Comparison of ENCODE assay signal across 18 mouse cellular contexts in genomic region chr19:60915236-60915635, GRCm38 (mm10). TPM values are rescaled to one million over a fixed set of nuclear protein-coding genes. Genes with fewer than 3 reads are reported as not detected.
DNase-seq lines count a peak whose midpoint lies in the region.
"Had no signal": no experiment of that assay in that cellular context is flagged by ENCODE, and none has a peak within 500 bp of the region (broad histone marks: within the 10 kb centered on the region; RNA-seq: fewer than 3 reads in every experiment).

No protein-coding gene starts in this region.

- H3K27me3 ChIP-seq in heart, embryonic 10.5 days (ENCODE audit: insufficient read depth, poor library complexity, severe bottlenecking) = no peaks in the 10 kb centered on the region
- H3K27me3 ChIP-seq: forebrain, embryonic 12.5 days; intestine, embryonic 15.5 days; liver, embryonic 12.5 days had no signal

- WGBS in heart, embryonic 10.5 days = 17% methylated on average over 4 of the region's 4 CpGs

- peak; percentile 78 for DNase-seq in adrenal gland, adult 2 months
- no peak for DNase-seq in adrenal gland, postnatal 4 days (ENCODE audit: low spot score in 2 of 2)
- DNase-seq in lung, postnatal 36 days = peak; percentile 48
- no peak for DNase-seq in lung, postnatal 25 days (ENCODE audit: low spot score)
- no peak for DNase-seq in heart, embryonic 10.5 days (ENCODE audit: low spot score)
- peak; percentile 38 to 40 for DNase-seq in heart, postnatal 10 days
- no peak for DNase-seq in spleen, postnatal 36 days (ENCODE audit: low spot score in 2 of 2)
- DNase-seq in thymus, postnatal 25 days = no peak
- DNase-seq: cerebellum, postnatal 36 days; gastrocnemius, postnatal 25 days; thymus, postnatal 4 days had no signal

- H3K36me3 ChIP-seq in heart, embryonic 10.5 days = no peaks in the 10 kb centered on the region
- H3K36me3 ChIP-seq: forebrain, embryonic 12.5 days; intestine, embryonic 15.5 days; liver, embryonic 12.5 days had no signal

- H3K4me3 ChIP-seq in heart, embryonic 10.5 days = no peak overlapping the region
- H3K4me3 ChIP-seq: forebrain, embryonic 12.5 days; intestine, embryonic 15.5 days; layer of hippocampus, adult 2 months; liver, embryonic 12.5 days had no signal

- intact Hi-C loops in heart, postnatal 10 days (cut with DNase I) = loop anchor here (2.0 kb wide), 1 partner anchor 30 kb away; no protein-coding TSS in a partner anchor

- peak overlapping the region; percentile 73; the same call in 1 of the 2 replicates for H3K27ac ChIP-seq in heart, embryonic 10.5 days
- H3K27ac ChIP-seq: forebrain, embryonic 12.5 days; hindbrain, embryonic 14.5 days; intestine, embryonic 15.5 days; kidney, postnatal 0 days; layer of hippocampus, adult 2 months; liver, embryonic 12.5 days; stomach, postnatal 0 days had no signal

- H3K9me3 ChIP-seq in heart, embryonic 10.5 days = no peaks in the 10 kb centered on the region
- H3K9me3 ChIP-seq: forebrain, embryonic 12.5 days; intestine, embryonic 15.5 days; liver, embryonic 12.5 days had no signal

- H3K4me1 ChIP-seq in heart, embryonic 10.5 days = peaks cover 28% of the 10 kb centered on the region
- H3K4me1 ChIP-seq: forebrain, embryonic 12.5 days; intestine, embryonic 15.5 days had no signal

RNA-seq across cellular contexts. Expression of gene Grk5, which starts 25.7 kb away (rescaled TPM):
- 10 to 100 TPM; 16.6 to 36.3 TPM for total RNA-seq in adrenal gland, adult 2 months (2021)
- 1.2 and 1.5 TPM in 2 replicates for polyA plus RNA-seq in adrenal gland, adult 2 months (2012; rRNA removed)
- 10 to 100 TPM; 11.0 to 11.3 TPM for total RNA-seq in adrenal gland, postnatal 4 days (2021)
- 4.2 and 4.3 TPM in 2 replicates for polyA plus RNA-seq in heart, embryonic 10.5 days (2016; fragmentation: Nextera tagmentation; extraction: Ambion mirVana)
- total RNA-seq in heart, postnatal 10 days (2021) = 10 to 100 TPM; 26.3 to 28.3 TPM

RNA-seq across cellular contexts. Expression of gene Prdx3, which starts 40.9 kb away (rescaled TPM):
- total RNA-seq in adrenal gland, adult 2 months (2021) = 100 to 1,000 TPM; 730 to 855 TPM
- polyA plus RNA-seq in adrenal gland, adult 2 months (2012; rRNA removed) = 540 and 603 TPM in 2 replicates
- 100 to 1,000 TPM; 367 to 384 TPM for total RNA-seq in adrenal gland, postnatal 4 days (2021)
- polyA plus RNA-seq in heart, embryonic 10.5 days (2016; fragmentation: Nextera tagmentation; extraction: Ambion mirVana) = 181 and 196 TPM in 2 replicates
- 100 to 1,000 TPM; 248 to 255 TPM for total RNA-seq in heart, postnatal 10 days (2021)

RNA-seq across cellular contexts. Expression of gene Sfxn4, which starts 54.0 kb away (rescaled TPM):
- 1 to 10 TPM; 4.9 to 6.1 TPM for total RNA-seq in adrenal gland, adult 2 months (2021)
- polyA plus RNA-seq in adrenal gland, adult 2 months (2012; rRNA removed) = 0.91 and 1.7 TPM in 2 replicates
- 1 to 10 TPM; 6.4 to 6.7 TPM for total RNA-seq in adrenal gland, postnatal 4 days (2021)
- polyA plus RNA-seq in heart, embryonic 10.5 days (2016; fragmentation: Nextera tagmentation; extraction: Ambion mirVana) = 7.9 and 10.1 TPM in 2 replicates
- 1 to 10 TPM; 5.0 to 7.6 TPM for total RNA-seq in heart, postnatal 10 days (2021)

Comparison
In these comparisons a context has a peak if more than half of its experiments do, and no peak if none do; other contexts are left out.
1. DNase-seq: peak in adrenal gland, adult 2 months (single experiment), lung, postnatal 36 days (single experiment) and heart, postnatal 10 days (2 of 2); none in adrenal gland, postnatal 4 days (0 of 2), lung, postnatal 25 days (single experiment), heart, embryonic 10.5 days (single experiment), spleen, postnatal 36 days (0 of 2) and thymus, postnatal 25 days (single experiment).